Mouse (Mus musculus) adrenal gland (tissue): Measurements from ENCODE around the gene Rex2.
"Not testable (repeated sequence)": the region's sequence is repeated elsewhere in the genome, so short reads cannot be mapped to it uniquely, and the experiment has no call there.

Source experiments
- intact Hi-C: fragments of 180-260 bp; cut with DNase I; formaldehyde crosslinking; loops from one replicate; pipeline ENCODE4 v1.15.1; 2025
- long read RNA-seq, 2 experiments: library from polyadenylated mRNA; unstranded; transcript quantifications; one replicate each; pipeline ENCODE4 v2.0.0; 2020; ENCODE audit warnings: borderline replicate concordance in 1 of 2; ENCODE audit not compliant: insufficient replicate concordance in 1 of 2

The Rex2 gene
- long read RNA-seq, experiment 1: 0 reads
- long read RNA-seq, experiment 2: 0 reads

DNA sequence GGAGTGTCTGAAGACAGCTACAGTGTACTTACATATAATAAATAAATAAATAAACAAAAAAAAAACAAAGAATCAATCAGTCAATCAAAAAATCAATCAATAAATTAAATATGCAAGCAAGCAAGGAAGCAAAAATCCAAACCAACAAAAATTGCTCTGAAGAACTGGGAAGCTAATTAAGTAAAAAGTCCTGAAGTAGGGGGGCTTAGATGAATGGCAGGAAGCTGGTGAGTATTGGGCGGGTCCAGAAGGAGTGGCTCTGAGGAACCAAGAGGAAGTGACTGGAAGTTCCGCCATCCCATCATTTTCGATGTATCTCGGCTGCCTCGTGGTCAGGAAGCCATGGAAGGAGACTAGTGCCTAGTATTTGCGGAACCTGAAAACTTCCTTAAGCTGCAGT, at the start of gene Rex2:
Gene Rex2, plus strand, starts transcription at position 301 of the 400 bp plus-strand sequence.
- intact Hi-C loops: not testable (repeated sequence)

DNA sequence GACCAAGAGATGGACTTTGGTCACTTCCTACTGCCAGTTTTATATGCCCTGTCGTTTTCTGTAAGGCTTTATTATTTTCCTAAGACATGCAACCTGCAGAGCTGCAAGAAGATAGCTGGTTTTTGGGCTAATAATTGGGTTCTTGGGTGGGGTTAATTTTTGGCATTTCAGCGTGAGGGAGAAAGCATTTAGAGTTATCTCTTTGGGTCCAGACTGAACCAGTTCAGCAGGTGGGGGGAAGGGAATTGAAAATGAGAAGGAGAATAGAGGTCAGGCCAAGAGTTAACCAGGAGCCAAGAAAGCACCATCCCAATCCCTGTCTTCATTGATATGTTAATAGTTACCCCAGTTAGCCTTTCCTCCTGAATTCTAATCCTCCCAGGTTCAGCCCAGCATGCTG, 45.1 kb upstream of the Rex2 start:
- intact Hi-C loops: not testable (repeated sequence)

DNA sequence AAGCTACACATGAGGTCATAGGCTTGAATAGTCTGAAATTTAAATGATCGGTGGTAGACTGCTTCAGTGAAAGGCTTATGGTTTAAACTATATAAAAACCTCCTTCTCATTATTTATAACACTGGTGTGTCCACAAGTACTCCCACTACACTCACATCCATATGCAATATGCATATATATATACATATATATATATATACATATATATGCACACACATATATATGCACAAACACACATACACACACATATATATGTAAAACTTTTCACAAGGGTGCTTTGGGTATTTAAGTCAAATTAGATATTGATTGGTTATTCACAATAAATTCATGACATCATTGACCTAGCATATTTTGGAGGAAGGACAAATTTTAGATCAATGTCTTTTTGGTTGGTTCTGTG, 3.2 kb upstream of the Rex2 start:
- intact Hi-C loops: not testable (repeated sequence)

DNA sequence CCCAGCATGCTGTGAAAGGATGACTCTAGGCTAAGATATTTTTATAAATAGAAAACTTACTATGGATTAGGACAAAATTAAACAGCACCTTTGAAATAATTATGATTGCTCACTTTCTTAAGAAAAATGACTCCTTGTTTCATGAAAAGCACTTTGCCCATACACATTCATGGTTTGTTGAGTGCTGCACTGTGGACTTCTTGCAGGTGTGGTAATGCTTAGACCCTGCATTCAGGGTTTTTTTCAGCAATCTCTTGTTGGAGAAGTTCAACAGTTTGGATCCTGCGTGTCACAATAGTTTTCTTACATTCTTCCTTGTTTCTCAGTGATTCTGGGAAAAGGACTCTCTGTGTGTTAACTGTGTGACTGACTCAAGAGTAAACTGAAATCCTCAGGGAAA, 4.7 kb downstream of the Rex2 start:
- intact Hi-C loops: not testable (repeated sequence)

GRCm38 (mm10) chr4:147031308-147032036, 9.8 kb downstream of the Rex2 start:
- intact Hi-C loops: not testable (repeated sequence)

GRCm38 (mm10) chr4:147063768-147064167, 42.1 kb downstream of the Rex2 start:
- intact Hi-C loops: not testable (repeated sequence)

DNA sequence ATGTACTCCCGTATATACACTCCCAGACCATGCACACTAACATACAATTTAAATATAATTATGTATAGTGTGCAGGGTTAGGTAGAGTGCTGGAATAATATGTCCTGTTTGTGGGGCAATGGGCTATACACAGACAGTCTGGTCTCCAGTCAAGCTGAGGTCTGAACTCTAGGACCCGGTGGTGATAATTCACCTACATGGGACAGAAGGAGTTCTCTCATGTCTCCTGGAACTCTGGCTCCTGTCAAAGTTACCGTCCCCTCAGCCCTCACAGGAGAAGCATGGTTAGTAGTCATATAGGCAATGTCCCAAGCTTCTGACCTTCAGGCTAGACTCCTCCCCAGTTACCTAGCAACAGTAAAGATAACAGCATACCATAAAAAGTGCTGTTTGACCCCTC, 44.2 kb downstream of the Rex2 start:
- intact Hi-C loops: not testable (repeated sequence)

GRCm38 (mm10) chr4:147066380-147066779, 44.7 kb downstream of the Rex2 start:
- intact Hi-C loops: not testable (repeated sequence)

GRCm38 (mm10) chr4:147095641-147096040, 74.0 kb downstream of the Rex2 start:
- intact Hi-C loops: not testable (repeated sequence)

DNA sequence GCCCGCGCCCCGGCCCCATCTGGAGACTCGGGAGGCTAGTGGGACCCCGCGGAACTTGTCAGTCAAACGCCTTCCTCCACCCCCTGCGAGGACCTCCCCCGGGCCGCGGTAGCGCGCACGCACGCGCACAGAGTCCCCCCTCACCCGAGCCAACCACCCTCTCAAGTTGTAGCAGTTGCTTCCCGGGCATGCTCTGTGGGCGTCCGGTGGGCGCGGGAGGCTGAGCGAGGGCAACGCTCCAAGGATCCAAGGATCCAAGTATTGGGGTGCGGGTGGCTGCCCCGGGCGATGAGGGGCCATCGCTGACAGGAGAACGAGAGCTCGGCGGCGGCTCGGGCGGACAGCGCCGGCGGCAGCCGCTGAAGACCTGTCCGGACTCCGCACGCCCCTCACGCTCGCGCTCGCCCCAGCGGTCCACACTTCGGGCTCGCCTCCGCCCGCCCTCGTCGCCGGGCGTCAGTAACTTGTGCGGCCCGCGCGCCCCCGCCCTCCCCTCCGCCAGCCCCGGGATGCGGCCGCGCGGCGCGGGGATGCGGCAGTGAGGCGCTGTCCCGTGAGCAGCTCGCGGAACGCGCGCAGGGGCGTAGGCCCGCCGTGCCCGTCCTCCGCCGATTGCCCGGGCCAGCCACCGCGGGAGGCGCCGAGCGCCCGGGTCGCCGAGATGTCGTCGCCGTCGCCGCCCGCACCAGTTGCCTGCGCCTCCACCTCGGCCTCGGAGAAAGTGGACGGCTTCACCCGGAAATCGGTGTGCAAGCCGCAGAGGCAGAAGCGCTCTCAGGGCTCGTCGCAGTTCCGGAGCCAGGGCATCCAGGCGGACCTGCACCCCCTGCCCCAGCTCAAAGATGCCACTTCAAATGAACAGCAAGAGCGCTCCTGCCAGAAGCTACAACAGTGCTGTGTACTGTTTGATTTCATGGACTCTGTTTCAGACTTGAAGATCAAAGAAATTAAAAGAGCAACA, 80.3 kb downstream of the Rex2 start:
- intact Hi-C loops: not testable (repeated sequence)

DNA sequence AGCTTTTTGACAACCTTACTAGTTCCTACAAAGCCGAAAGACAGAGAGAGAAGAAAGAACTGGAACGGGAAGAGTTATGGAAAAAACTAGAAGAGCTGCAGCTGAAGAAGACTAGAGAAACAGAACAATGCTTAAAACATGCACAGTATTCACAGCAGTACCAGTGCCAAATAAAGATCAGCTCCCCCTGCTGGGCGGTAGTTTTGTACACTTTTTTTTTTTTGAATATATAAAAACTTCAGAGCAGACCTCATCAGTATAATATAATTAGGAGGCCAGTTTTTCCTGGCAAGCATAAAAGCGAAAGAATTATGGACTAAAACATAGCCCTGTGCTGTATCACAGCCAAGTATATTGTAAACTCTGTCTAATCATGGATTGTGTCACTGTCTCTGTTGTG, 82.2 kb downstream of the Rex2 start:
- intact Hi-C loops: not testable (repeated sequence)
